Mouse (Mus musculus): ENCODE results near the gene Nkx1-2. TPM values are rescaled to one million over a fixed set of nuclear protein-coding genes. Genes with fewer than 3 reads are reported as not detected.

The Nkx1-2 gene
- total RNA-seq, 2 experiments from 2014 or later, result not detected

- ATAC-seq (replicated peaks; ENCODE audit: poor library complexity, severe bottlenecking), result no peak
Measured at GRCm38 (mm10) chr7:132608316-132609020, 9.0 kb upstream of the Nkx1-2 start.

- ATAC-seq (replicated peaks; ENCODE audit: poor library complexity, severe bottlenecking), result no peak
Measured at GRCm38 (mm10) chr7:132605689-132606088, 6.3 kb upstream of the Nkx1-2 start.

- no peak for ATAC-seq (replicated peaks; ENCODE audit: poor library complexity, severe bottlenecking)
Measured at GRCm38 (mm10) chr7:132604720-132605119, 5.3 kb upstream of the Nkx1-2 start.

GRCm38 (mm10) chr7:132600926-132601325 is 1.5 kb upstream of the Nkx1-2 start:
- no peak for ATAC-seq (replicated peaks; ENCODE audit: poor library complexity, severe bottlenecking)

GRCm38 (mm10) chr7:132600026-132600425 is 589 bp upstream of the Nkx1-2 start:
- peak; percentile 32; the same call in 1 of the 2 replicates for ATAC-seq (replicated peaks; ENCODE audit: poor library complexity, severe bottlenecking)

DNA sequence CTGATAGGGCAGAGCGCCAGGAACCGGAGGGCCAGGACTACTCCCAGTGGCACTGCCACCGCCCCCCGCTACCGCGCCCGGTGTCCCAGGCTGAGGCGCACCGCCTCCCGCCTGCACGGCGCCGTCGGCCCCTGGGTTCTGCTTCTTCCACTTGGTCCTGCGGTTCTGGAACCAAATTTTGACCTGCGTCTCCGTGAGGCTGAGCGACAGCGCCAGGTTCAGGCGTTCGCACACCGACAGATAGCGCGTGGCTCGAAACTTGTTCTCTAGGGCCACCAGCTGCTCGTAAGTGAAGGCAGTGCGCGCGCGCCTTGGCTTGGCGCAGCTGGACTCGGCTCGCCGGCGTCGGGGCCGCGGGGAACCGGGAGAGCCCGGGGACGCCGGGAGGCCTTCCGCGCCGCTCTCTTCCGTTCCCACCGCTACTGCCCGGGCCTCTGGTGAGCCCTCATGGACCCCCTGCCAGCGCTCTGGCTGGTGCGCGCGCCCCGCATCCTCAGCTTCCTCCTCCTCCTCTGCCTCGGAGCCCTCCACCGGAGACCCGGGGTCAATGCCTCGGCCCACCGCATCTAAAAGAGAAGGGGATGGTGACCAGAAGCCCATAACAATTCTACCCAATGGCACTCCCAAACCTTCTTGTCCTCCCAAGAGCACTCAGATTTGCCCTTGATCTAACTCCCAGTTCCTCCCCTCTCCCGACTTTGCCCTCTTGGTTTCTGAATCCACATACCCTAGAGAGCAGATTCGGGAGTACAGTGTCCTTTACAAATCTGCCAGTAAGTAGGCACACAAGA is 2.0 kb downstream of the Nkx1-2 start:
- peak; percentile 51 for ATAC-seq (replicated peaks; ENCODE audit: poor library complexity, severe bottlenecking)

- ATAC-seq (replicated peaks; ENCODE audit: poor library complexity, severe bottlenecking), result peak; percentile 38; the same call in 1 of the 2 replicates
Measured at GRCm38 (mm10) chr7:132596557-132597250, 2.7 kb downstream of the Nkx1-2 start.

- ATAC-seq (replicated peaks; ENCODE audit: poor library complexity, severe bottlenecking), result no peak
Measured at GRCm38 (mm10) chr7:132595787-132596186, 3.6 kb downstream of the Nkx1-2 start.

DNA sequence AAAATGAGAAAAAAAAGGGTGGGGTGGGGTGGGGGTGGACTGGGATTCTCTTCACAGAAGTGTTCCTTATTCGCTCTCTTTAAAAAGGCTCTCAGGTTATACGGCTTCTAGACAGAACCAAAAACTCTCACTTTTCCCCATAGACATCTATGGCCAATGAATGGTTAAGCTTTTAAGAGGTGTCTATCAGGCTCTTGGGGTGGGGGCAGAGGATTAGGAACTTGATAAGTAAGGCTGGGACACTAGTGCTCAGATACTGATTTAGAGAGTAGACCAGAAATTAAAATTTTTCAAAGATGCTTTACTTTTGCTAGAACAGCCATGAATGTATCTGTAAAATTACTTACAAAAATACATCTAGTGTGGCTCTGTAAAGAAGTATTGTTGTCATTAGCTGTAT is 5.1 kb downstream of the Nkx1-2 start:
- ATAC-seq (replicated peaks; ENCODE audit: poor library complexity, severe bottlenecking), result no peak

- no peak for ATAC-seq (replicated peaks; ENCODE audit: poor library complexity, severe bottlenecking)
Measured at GRCm38 (mm10) chr7:132593762-132594161, 5.7 kb downstream of the Nkx1-2 start.

DNA sequence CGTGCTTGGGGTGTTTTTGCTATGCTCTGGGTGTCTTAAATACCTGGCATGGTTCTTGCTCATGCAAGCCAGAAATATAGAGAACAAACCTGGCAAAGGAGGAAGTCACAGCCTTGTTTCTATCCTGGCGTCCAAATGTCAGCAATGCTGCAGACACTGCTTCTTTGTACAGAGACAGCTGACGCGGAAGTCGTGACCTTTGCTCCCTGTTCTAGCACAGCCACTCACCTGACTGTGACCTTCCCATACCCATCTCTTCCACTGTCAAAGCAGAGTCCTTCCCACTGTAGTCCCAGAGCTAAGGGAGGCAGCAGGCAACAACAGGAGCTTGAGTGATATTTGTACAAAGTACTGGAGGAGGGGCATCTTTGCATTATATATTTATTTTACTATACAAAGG is 9.8 kb downstream of the Nkx1-2 start:
- ATAC-seq (replicated peaks; ENCODE audit: poor library complexity, severe bottlenecking), result 0 out of 2 replicates have a peak, but pooled peaks have one; percentile 30

DNA sequence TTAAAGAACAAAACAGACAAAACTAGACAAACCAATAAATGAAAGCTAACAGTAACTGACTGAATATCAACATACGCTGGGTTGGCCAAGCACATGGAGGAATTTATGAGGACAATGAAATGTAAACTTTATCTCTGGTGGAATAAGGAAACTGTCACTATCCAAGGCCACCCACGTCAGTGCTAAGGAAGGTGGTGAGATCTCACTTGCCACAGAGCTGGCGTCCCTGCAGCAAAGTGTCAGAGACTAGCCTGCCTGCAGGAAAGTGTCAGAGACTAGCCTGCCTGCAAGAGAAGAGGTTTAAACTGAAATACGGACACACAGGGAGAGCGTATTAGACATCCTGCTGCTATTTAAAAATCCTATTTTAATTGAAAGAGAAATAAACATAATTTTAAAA is 12.3 kb downstream of the Nkx1-2 start:
- ATAC-seq (replicated peaks; ENCODE audit: poor library complexity, severe bottlenecking), result no peak

DNA sequence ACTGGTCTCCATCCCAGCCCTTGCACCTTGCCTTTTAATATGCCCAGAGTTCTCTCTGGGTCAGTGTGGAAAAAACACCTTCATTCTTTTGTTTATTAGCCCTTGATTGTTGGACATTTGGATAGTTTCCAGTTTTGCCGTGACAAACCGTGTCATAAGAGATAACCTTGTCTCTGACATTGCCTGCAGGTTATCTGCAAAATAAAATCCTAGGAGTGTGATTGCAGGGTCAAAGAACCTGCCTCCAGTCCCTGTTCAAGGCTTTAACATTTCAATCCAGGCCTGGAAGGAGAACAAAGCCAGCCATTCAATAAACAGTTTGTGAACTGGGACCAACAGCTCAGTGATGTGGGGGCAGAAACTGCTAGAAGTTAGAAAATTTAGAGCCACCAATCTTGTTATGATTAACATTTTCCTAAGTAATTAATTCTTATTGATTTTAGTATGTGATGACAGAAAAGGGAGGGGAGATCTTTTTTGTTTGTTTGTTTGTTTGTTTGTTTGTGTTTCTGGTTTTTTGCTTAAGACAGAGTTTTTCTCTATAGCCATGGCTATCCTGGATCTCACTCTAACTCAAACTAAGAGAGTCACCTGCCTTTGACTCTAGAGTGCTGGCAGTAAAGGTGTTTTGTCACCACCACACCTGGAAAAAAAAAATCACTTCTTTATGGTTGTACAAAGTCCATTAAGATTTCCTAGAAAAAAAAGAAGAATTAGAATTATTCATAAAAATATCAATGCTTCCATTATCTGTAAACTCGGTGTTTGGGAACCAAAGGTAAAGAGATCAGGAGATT is 13.5 kb downstream of the Nkx1-2 start:
- no peak for ATAC-seq (replicated peaks; ENCODE audit: poor library complexity, severe bottlenecking)

GRCm38 (mm10) chr7:132581441-132581840 is 18.0 kb downstream of the Nkx1-2 start:
- no peak for ATAC-seq (replicated peaks; ENCODE audit: poor library complexity, severe bottlenecking)

DNA sequence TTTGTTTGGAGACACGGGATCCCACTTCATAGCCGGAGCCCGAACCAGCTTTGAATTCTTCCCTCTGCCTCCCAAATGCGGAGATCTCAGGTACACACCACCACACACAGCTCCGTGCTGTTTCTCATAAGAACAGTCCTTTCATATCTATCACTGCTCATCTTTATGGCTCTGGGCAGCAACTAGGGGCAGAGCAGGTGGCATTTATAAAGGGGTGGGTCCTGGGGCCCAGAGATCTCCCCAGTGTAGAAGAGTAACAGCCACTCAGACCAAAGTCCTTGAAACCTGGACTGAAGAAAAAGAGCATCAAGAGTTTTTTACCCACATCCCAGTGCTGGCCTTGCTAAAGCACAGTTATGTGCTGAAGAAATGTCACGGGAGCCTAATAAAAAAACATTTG is 18.9 kb downstream of the Nkx1-2 start:
- ATAC-seq (replicated peaks; ENCODE audit: poor library complexity, severe bottlenecking), result no peak

DNA sequence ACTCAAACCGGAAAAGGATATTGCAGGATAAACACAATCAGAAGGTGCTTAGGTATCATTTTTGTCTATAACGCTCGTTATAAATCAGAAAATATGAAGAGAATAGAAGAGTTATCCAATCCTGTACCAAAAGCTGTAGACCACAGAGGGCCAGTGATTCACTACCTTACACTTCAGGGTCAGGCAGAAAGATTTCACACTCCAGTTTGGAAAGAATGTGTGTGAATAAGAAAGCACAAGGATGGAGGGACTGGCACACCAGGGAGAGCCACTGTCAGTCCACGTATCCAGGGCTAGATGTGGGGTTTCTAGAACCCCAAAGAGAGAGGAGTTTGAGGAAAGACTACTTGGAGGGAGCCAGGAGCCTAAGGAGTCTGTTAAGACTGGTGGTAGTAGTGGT is 22.5 kb downstream of the Nkx1-2 start:
- ATAC-seq (replicated peaks; ENCODE audit: poor library complexity, severe bottlenecking), result no peak

DNA sequence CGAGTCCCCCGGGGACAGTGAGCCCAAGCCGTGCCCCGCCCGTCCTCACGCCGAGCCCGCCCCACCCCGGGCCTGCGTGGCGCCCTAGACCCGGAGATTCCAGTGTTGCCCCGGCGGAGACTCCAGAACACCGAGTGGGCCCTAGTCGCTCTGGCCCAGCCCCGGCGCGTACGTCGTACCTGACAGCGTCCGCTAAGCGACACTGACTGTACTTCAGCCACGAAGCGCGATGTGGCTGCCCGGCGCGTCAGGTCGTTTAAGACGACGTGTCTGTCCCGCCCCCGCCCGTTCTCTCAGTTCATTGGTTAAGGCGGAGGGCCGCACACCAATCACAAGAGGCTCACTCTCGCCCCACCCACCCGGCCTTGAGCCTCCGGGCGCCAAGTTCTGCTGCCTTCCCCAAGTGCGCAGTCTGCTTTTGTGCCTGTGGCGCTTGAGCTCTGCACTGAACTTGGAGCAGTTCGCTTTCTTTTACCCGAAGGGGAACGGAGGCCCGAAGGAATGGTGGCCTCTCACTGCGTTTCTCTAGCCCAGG is 23.3 kb downstream of the Nkx1-2 start, which contains the start of gene Oat:
Gene Oat, minus strand, starts transcription at position 283 of the 535 bp plus-strand sequence.
- peak; percentile 91 for ATAC-seq (replicated peaks; ENCODE audit: poor library complexity, severe bottlenecking)

DNA sequence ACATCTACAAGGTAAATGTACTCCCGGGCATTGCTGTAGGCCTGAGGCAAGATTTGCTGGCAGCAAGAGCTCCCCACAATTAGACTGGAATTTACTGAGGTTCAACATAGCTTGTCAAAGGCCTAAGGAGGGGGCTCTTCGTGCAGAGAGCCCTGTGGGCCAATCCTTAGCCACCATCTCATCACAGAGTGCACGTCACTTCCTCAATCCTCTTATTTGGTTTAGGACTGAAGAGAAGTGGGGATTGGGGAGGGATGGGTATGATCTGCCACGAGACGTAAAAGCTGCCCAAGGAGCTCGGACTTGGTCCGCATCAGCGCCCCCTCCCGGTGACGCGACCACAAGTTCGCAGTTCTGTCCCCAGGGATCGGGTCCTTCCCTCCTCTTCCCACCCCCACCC is 23.8 kb downstream of the Nkx1-2 start:
- ATAC-seq (replicated peaks; ENCODE audit: poor library complexity, severe bottlenecking), result peak; percentile 87

DNA sequence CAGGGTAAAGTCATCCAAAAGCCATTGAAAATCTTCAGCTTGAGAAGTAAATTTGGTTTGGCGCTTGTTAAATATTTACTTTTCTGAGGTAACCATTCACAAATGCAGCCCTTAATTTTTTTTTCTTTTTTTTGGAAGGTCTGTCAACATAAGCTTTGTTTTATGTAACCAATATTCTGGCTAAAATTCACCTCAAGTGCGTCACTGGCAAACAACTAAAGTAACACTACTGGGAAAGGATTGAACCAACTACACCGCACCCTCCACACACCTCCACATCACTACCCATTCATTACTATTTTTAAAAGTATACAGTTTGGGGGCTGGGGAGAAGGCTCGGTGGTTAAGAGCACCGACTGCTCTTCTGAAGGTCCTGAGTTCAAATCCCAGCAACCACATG is 24.8 kb downstream of the Nkx1-2 start:
- no peak for ATAC-seq (replicated peaks; ENCODE audit: poor library complexity, severe bottlenecking)

- ATAC-seq (replicated peaks; ENCODE audit: poor library complexity, severe bottlenecking), result no peak
Measured at GRCm38 (mm10) chr7:132573205-132573604, 26.2 kb downstream of the Nkx1-2 start.

Measured in granulocyte monocyte progenitor cell, adult 5-6 weeks (primary cell).